Mouse (Mus musculus): Measurements from ENCODE around the gene Psme4. TPM values are rescaled to one million over a fixed set of nuclear protein-coding genes. Genes with fewer than 3 reads are reported as not detected.
"Not testable (repeated sequence)": the region's sequence is repeated elsewhere in the genome, so short reads cannot be mapped to it uniquely, and the experiment has no call there.

Psme4 gene
- 36.0 and 38.2 TPM in 2 replicates for polyA plus RNA-seq (2012; rRNA removed)

DNA sequence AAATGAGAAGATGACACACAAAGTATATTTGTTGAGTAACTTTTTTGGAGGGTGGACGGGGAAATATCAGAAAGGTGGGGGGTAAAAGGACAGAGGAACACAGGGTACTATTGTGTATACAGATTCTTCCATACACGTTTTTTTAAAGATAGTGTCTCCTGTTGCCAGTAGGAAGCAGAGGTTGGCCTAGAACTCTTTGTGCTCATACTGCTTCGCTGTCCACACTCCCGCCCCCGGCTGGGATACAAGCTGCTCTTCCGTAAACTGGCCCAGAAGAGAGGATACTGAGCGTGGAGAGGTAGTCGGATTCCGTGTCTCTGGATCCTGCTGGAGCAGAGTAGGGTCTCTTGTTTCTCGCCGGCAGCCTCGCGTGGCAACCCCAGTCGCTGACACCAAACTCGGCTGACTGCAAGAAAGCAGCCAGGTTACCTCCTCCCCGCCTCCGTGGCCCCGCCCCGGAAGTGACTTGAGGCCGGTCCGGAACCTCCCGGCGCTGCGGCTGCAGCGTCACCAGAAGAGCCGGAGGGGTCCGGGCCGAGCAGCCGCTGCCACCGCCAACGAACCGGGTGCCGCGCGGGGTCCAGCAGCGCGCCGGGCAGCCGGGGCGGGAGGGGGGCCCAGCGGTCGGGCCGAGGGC, at the start of gene Psme4:
TSS of gene Psme4 (plus strand) at position 460 of the 637 bp plus-strand sequence.
- DNase-seq (ENCODE audit: extremely low spot score in 1 of 2, low spot score in 1 of 2), result peak; percentile 87 to 93

- no peak for DNase-seq (ENCODE audit: extremely low spot score in 1 of 2, low spot score in 1 of 2)
These were observed 48.1 kb upstream of the Psme4 start for GRCm38 (mm10) chr11:30723438-30723837.

DNA sequence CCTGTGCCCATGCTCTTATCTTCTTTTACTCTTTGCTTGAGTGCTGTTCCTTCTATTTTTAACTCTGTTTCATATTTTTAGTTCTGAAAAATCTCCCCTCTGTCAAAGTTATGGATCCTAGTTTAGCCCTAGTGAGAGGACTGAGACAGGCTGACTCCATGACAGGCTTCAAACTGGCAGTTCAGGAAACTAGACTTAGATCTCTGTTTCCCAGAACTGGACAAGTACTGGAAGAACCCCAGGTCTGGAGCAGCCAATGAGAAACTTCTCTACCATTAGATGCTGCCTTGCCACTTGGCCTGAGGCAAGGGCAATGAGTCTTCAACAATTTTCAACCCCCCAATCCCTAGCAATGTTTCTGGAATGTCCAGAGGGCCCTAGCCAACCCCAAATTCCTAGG, 40.8 kb upstream of the Psme4 start:
- no peak for DNase-seq (ENCODE audit: extremely low spot score in 1 of 2, low spot score in 1 of 2)

GRCm38 (mm10) chr11:30733376-30733775, 38.1 kb upstream of the Psme4 start:
- DNase-seq (ENCODE audit: extremely low spot score in 1 of 2, low spot score in 1 of 2), result peak; percentile 32 to 57

GRCm38 (mm10) chr11:30743991-30744390, 27.5 kb upstream of the Psme4 start:
- DNase-seq (ENCODE audit: extremely low spot score in 1 of 2, low spot score in 1 of 2), result no peak

DNA sequence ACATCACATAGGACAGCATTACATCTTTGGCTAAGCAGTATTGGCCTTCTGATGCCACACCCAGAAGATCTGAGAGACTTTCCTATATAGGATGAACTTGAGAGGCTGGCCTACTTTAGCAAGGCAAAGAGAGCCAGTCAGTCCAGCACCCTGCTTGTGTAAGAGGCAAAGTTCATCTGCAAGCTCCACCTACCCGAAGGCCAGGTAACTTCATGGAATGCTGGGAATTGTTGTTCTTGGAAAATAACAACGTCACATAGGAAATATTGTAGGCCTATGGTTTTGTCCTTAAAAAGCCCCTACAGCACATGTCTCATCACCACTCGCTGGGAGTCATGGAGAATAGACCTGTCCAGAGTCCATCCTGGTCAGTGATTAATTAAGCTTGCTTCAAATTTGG, 22.6 kb upstream of the Psme4 start:
- DNase-seq (ENCODE audit: extremely low spot score in 1 of 2, low spot score in 1 of 2), result no peak

DNA sequence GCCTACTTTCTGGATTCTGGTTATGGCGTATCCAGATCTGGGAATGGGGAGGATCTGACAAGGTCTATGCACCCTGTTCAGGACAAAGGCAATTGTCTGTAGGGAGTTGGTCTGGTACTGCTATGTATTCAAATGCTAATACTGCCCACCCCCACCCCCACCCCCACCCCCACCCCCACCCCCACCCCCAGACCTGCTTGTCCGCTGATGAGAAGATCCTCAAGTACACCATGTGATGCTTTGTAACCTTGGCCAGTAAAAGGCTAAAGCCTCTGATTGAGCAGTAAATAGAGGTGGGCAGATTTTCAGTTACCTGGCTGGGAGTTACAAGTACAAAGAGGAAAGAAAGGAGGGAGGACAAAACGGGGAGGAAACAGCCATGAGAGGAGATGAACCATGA, 21.9 kb upstream of the Psme4 start:
- DNase-seq (ENCODE audit: extremely low spot score in 1 of 2, low spot score in 1 of 2), result no peak

DNA sequence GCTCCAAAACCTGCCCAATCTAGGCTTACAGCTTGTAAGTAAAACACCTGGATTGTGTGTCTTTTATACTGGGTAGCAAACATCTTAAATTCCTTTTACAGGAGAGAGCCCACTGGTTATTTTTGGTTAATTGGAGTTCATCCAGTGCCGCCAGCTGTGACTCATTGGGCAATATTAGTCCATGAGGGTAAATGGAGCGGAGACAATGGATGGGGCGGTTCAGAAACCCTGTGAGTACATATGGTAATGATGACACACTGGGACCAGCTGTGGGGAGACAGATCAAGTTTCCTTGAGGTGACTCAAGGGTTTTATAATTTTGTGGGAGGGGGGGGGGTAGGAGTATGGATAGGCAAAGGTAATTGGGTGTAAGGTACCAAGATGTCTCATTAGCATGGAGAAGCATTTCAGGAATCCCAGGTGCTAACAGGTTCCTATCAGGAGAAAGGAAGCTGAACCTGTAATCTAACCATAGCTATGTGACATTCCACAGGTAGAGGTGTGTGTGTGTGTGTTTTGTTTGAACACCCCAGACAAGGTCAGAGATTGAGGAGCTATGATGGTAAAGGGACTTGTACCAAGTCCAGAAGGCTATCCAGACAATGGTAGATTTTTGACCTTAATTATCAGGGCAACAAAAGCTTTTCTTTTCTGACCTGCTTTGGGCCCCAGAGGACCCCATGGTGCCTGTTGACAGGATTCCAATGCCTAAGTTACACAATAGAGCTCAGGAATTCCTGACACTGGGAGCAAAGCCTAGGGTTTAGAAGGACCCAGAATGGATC, 21.3 kb upstream of the Psme4 start:
- DNase-seq (ENCODE audit: extremely low spot score in 1 of 2, low spot score in 1 of 2), result no peak

DNA sequence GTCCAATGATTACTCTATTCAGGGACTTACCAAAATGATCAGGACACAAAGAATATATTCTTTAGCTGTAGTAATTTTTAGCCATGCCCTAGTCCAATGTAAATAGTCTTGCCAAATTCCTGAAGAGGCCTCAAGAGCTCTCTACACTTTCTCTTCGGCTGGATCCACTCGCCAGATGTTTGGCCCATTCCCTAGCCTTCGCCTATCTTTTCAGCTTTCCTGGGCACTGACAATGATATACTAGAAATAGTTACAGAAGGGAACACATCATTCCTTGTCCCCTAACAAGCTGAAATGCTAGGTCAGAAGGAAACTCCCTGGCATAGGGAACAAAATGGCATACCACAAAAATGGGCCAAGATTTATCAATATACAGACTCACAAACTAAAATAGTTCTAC, 18.6 kb upstream of the Psme4 start:
- DNase-seq (ENCODE audit: extremely low spot score in 1 of 2, low spot score in 1 of 2), result no peak

DNA sequence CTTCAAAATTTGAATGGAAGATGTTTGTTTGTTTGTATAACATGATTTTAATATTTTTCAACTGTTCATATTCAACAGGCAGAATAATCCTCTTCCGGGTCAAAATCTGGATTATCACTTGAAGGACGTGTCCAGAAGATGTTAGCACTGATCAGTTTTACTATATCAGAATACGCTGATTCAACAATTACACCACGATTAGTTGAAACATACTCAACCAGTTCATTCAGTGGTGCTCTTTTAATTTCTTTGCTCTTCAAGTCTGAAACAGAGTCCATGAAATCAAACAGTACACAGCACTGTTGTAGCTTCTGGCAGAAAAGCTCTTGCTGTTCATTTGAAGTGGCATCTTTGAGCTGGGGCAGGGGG, 17.1 kb upstream of the Psme4 start:
- DNase-seq (ENCODE audit: extremely low spot score in 1 of 2, low spot score in 1 of 2), result not testable (repeated sequence)

DNA sequence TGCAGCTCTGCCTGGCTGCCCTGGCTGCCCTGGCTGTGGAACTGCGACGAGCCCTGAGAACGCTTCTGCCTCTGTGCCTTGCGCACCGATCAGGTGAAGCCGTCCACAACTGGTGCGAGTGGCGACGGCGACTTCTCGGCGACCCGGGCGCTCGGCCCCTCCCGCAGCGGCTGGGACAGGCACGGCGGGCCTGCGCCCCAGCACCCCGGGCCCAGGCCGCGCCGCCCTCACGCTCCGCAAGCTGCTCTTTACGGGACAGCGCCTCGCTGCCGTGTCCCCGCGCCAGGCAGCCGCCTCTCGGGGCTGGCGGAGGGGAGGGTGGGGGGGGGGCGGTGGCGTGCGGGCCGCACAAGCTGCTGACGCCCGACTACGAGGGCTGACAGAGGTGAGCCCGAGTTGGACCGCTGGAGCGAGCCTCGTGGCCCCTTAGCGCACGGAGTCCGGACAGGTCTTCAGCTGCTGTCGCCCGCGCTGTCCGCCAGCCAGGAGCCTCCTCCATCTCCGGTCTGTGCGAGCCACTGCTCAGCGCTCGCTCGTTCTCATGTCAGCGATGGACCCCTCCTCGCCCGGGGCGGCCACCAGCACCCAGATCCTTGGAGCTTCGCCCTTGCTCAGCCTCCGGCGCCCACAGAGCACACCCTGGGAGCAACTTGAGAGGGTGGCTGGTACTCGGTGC, 16.5 kb upstream of the Psme4 start:
- DNase-seq (ENCODE audit: extremely low spot score in 1 of 2, low spot score in 1 of 2), result no peak

- DNase-seq (ENCODE audit: extremely low spot score in 1 of 2, low spot score in 1 of 2), result no peak
These were observed 10.1 kb upstream of the Psme4 start for GRCm38 (mm10) chr11:30761381-30761780.

DNA sequence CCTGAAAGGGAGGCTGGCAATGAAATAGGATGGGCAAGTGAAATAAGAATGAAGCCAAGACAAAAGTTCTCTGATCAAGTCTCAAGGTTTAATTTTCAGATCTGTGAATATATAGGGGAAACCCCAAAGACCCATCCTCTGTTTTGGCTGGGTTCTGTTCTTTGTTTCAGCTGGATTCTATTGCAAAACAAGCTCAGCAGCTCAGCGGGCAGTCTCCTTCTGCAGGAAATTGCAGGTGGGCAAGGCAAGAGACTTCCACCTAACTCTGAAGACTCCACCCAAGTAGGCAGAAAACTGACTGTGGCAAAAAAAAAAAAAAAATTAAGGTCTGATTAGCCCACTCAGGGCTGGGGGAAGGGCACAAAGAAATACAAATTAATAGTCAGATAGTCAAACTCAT, 9.6 kb upstream of the Psme4 start:
- DNase-seq (ENCODE audit: extremely low spot score in 1 of 2, low spot score in 1 of 2), result no peak

DNA sequence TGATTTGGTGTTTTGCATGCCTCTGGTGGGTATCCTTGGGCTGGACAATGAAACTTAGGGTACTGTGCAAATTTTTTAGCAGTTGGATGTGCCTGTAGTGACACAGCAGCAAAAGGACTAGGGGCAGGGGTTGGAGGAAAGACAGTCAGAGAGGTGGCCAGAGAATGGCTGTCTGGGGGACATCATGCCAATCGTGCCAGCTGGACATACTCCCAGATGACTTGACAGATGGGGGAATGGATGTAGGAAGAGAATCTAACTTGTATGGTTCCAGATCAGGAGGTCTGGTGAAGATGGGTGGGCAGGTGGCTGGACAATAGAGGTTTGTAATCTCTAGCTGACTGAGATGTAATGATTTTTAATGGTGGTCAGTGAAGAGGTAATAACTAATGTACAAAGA, 6.5 kb upstream of the Psme4 start:
- DNase-seq (ENCODE audit: extremely low spot score in 1 of 2, low spot score in 1 of 2), result no peak

DNA sequence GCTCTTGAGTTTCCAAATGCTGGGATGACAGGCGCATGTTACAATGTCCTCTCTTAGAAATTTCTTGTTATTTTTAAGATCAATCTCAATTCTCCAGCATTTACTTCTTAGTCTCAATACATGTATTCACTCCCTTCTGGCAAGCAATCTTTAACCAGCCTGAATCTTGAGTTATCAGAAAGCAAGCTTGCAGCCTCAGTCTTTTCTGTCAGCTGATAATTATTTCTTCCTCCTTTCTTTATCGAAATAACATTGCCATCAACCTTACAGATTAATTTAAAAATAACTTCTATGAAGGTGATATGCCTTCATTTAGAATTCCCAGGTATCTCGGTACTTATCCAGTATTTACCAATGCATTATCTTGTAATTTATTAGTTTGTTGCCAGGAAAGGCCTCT, 709 bp upstream of the Psme4 start:
- no peak for DNase-seq (ENCODE audit: extremely low spot score in 1 of 2, low spot score in 1 of 2)

- peak in 1 of 2 experiments; percentile 54 for DNase-seq (ENCODE audit: extremely low spot score in 1 of 2, low spot score in 1 of 2)
These were observed 517 bp downstream of the Psme4 start for GRCm38 (mm10) chr11:30771904-30772581.

GRCm38 (mm10) chr11:30772777-30773417, 1.4 kb downstream of the Psme4 start:
- peak in 1 of 2 experiments; percentile 17 for DNase-seq (ENCODE audit: extremely low spot score in 1 of 2, low spot score in 1 of 2)

- no peak for DNase-seq (ENCODE audit: extremely low spot score in 1 of 2, low spot score in 1 of 2)
These were observed 3.1 kb downstream of the Psme4 start for GRCm38 (mm10) chr11:30774638-30775037.

DNA sequence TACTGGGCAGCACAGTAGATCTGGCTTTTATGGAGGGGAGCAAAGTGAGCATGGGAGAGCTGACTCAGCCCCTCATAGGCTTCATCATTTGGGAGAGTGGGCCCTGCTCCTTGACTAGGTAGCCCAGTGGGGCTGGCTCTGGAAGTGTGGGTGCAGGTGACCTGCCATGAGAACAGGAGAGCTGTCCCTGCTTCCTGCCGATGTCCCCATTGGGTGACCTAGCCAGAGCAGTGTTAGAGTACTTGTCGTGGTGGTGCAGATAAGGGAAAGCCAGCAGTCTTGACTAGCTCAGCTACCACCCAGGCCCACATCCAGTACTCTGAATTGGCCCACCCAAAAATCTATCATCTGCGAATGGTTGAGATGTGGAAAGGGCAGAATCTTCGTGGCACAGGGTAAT, 6.0 kb downstream of the Psme4 start:
- no peak for DNase-seq (ENCODE audit: extremely low spot score in 1 of 2, low spot score in 1 of 2)

DNA sequence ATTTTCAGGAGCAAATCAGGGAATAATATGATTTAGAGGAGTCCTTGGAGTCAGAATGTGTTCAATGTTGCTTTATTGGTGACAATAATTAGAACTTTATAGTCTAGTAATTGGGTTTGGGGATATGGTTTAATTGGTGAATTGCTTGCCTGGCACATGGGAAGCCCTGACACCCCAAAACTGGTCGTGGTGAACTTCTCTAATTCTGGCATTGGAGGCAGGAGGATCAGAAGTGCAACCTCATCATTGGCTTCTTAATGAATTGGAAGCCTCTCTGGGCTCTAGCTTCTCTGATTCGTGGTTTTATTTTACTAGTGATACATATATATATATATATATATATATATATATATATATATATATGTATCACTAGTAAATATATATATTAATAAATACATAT, 9.4 kb downstream of the Psme4 start:
- DNase-seq (ENCODE audit: extremely low spot score in 1 of 2, low spot score in 1 of 2), result no peak

- no peak for DNase-seq (ENCODE audit: extremely low spot score in 1 of 2, low spot score in 1 of 2)
These were observed 10.1 kb downstream of the Psme4 start for GRCm38 (mm10) chr11:30781612-30782011.
